Mouse (Mus musculus) liver, adult 2 months (tissue): ENCODE results near the gene Napsa. TPM values are rescaled to one million over a fixed set of nuclear protein-coding genes. Genes with fewer than 3 reads are reported as not detected.
A peak's percentile ranks its signal among the peaks of the same experiment; 100 is the strongest.

Experiments used
- DNase-seq: peaks from one replicate; pipeline ENCODE4 v3.0.0-alpha.2; 2011; ENCODE audit warnings: low read depth, low spot score; ENCODE audit errors: extremely low read depth
- H3K27ac ChIP-seq: fragments of 200-500 bp; replicated peaks from 2 replicates; pipeline ENCODE4 v1.5.1; 2012; ENCODE audit warnings: low read depth, mild to moderate bottlenecking, control low read depth, inconsistent platforms, low read length; ENCODE audit not compliant: insufficient read depth
- H3K27me3 ChIP-seq: fragments of 200-500 bp; 2 replicates; pipeline ENCODE4 v1.6.1; 2012; ENCODE audit warnings: mild to moderate bottlenecking, moderate library complexity, low read length, inconsistent platforms; ENCODE audit not compliant: control insufficient read depth, insufficient read depth
- H3K36me3 ChIP-seq: fragments of 200-500 bp; 2 replicates; pipeline ENCODE4 v1.6.1; 2012; ENCODE audit warnings: low read length, inconsistent platforms; ENCODE audit not compliant: control insufficient read depth, insufficient read depth
- H3K4me1 ChIP-seq: fragments of 200-500 bp; 2 replicates; pipeline ENCODE4 v1.6.1; 2011; ENCODE audit warnings: low read length; ENCODE audit not compliant: control insufficient read depth, insufficient read depth
- H3K4me3 ChIP-seq: fragments of 200-500 bp; 2 replicates; pipeline ENCODE4 v1.5.1; 2011; ENCODE audit warnings: low read depth, mild to moderate bottlenecking, control low read depth, low read length, moderate library complexity; ENCODE audit not compliant: insufficient read depth
- H3K79me2 ChIP-seq: fragments of 200-500 bp; 2 replicates; pipeline ENCODE4 v1.6.1; 2012; ENCODE audit warnings: inconsistent platforms, mild to moderate bottlenecking, low read length, moderate library complexity; ENCODE audit not compliant: control insufficient read depth, insufficient read depth
- H3K9ac ChIP-seq: fragments of 200-500 bp; 2 replicates; pipeline ENCODE4 v1.6.1; 2012; ENCODE audit warnings: low read depth, mild to moderate bottlenecking, control low read depth, inconsistent platforms, low read length
- CTCF ChIP-seq: fragments of 200-500 bp; IDR thresholded peaks from 2 replicates; pipeline ENCODE4 v1.5.1; 2011; ENCODE audit warnings: low read depth, low read length, control low read depth
- POLR2A ChIP-seq: fragments of 200-500 bp; IDR thresholded peaks from 2 replicates; pipeline ENCODE4 v1.6.1; 2011; ENCODE audit warnings: low read length, control low read depth; ENCODE audit not compliant: insufficient read depth; ENCODE audit errors: extremely low read depth
- WGBS: fragments of 180-500 bp; shearing (Covaris S2); methylation state at CpG from one replicate; pipeline ENCODE4 v1.1.7; 2018; 5-methylcytosine and 5-hydroxymethylcytosine counted together
- polyA plus RNA-seq: library from polyadenylated mRNA; depleted of rRNA; stranded (reverse); fragments of >200 nt; gene quantifications from 2 replicates; pipeline ENCODE4 v1.2.3, GENCODE M21; 2012
- total RNA-seq: library from RNA; depleted of rRNA; stranded (reverse); fragments of >200 nt; gene quantifications from 2 replicates; pipeline ENCODE4 v1.2.3, GENCODE M21; 2014

Gene Napsa
- total and polyA plus RNA-seq, 2 experiments = 0.65 to 1.7 TPM

GRCm38 (mm10) chr7:44546274-44546673 is 25.9 kb upstream of the Napsa start:
- Histone ChIP-seq H3K9ac (no peak overlapping the region), H3K4me3 (no peak overlapping the region), H3K27ac (no peak overlapping the region), H3K79me2 (no peaks in the 10 kb centered on the region), H3K4me1 (no peaks in the 10 kb centered on the region), H3K27me3 (no peaks in the 10 kb centered on the region), H3K36me3 (peaks cover 9% of the 10 kb centered on the region; the same call in 1 of the 2 replicates)
- no peak for DNase-seq
- no peak for TF ChIP-seq CTCF
- no peak for TF ChIP-seq POLR2A
- WGBS = 98% methylated on average over 3 of the region's 3 CpGs

- H3K27ac ChIP-seq = no peak overlapping the region
- 89% methylated on average over 13 of the region's 13 CpGs for WGBS
- peaks cover 16% of the 10 kb centered on the region; the same call in 1 of the 2 replicates for H3K36me3 ChIP-seq
- H3K9ac ChIP-seq = no peak overlapping the region
- no peaks in the 10 kb centered on the region for H3K79me2 ChIP-seq
- H3K27me3 ChIP-seq = no peaks in the 10 kb centered on the region
- H3K4me3 ChIP-seq = no peak overlapping the region
- H3K4me1 ChIP-seq = no peaks in the 10 kb centered on the region
- DNase-seq = no peak
- TF ChIP-seq CTCF = no peak
- TF ChIP-seq POLR2A = no peak
These were observed 25.1 kb upstream of the Napsa start for GRCm38 (mm10) chr7:44547041-44547440.

- Histone ChIP-seq H3K36me3 (peaks cover 18% of the 10 kb centered on the region; the same call in 1 of the 2 replicates), H3K9ac (no peak overlapping the region), H3K27me3 (no peaks in the 10 kb centered on the region), H3K27ac (no peak overlapping the region), H3K79me2 (no peaks in the 10 kb centered on the region), H3K4me3 (no peak overlapping the region), H3K4me1 (no peaks in the 10 kb centered on the region)
- 29% methylated on average over 5 of the region's 5 CpGs for WGBS
- TF ChIP-seq POLR2A (no peak), CTCF (no peak)
- no peak for DNase-seq
These were observed 24.5 kb upstream of the Napsa start for GRCm38 (mm10) chr7:44547725-44548124.

GRCm38 (mm10) chr7:44548497-44549087 is 23.6 kb upstream of the Napsa start, which contains the start of gene Pold1:
Pold1 (minus strand) TSS chr7:44548849.
- H3K79me2 ChIP-seq = no peaks in the 10 kb centered on the region
- DNase-seq = peak; percentile 93
- peak within 1 kb of the TSS; percentile 83 for H3K4me3 ChIP-seq
- WGBS = under 1% methylated on average over 43 of the region's 43 CpGs
- H3K36me3 ChIP-seq = peaks cover 18% of the 10 kb centered on the region; the same call in 1 of the 2 replicates
- H3K27me3 ChIP-seq = no peaks in the 10 kb centered on the region
- peak within 1 kb of the TSS; percentile 44 for H3K9ac ChIP-seq
- H3K4me1 ChIP-seq = peaks cover 4% of the 10 kb centered on the region; the same call in 1 of the 2 replicates
- TF ChIP-seq CTCF (peak; percentile 92), POLR2A (no peak)
- H3K27ac ChIP-seq = 0 out of 2 replicates have a peak within 1 kb of the TSS, but pooled peaks have one; percentile 25

GRCm38 (mm10) chr7:44549621-44550408 is 22.4 kb upstream of the Napsa start:
- Histone ChIP-seq H3K9ac (no peak overlapping the region), H3K79me2 (no peaks in the 10 kb centered on the region), H3K27me3 (no peaks in the 10 kb centered on the region), H3K36me3 (peaks cover 18% of the 10 kb centered on the region; the same call in 1 of the 2 replicates), H3K4me1 (peaks cover 4% of the 10 kb centered on the region; the same call in 1 of the 2 replicates), H3K27ac (no peak overlapping the region), H3K4me3 (no peak overlapping the region)
- DNase-seq = no peak
- TF ChIP-seq POLR2A (no peak), CTCF (no peak)
- WGBS = 96% methylated on average over 23 of the region's 23 CpGs

GRCm38 (mm10) chr7:44550409-44550678 is 21.8 kb upstream of the Napsa start:
- 95% methylated on average over 12 of the region's 12 CpGs for WGBS
- Histone ChIP-seq H3K27ac (no peak overlapping the region), H3K79me2 (no peaks in the 10 kb centered on the region), H3K36me3 (peaks cover 18% of the 10 kb centered on the region; the same call in 1 of the 2 replicates), H3K4me1 (peaks cover 4% of the 10 kb centered on the region; the same call in 1 of the 2 replicates), H3K4me3 (no peak overlapping the region), H3K9ac (no peak overlapping the region), H3K27me3 (no peaks in the 10 kb centered on the region)
- no peak for DNase-seq
- TF ChIP-seq POLR2A (no peak), CTCF (no peak)
